Mouse (Mus musculus) midbrain, postnatal 0 days (tissue): Measurements from ENCODE around the gene Oxct2b. TPM values are rescaled to one million over a fixed set of nuclear protein-coding genes. Genes with fewer than 3 reads are reported as not detected.
"Not testable (repeated sequence)": the region's sequence is repeated elsewhere in the genome, so short reads cannot be mapped to it uniquely, and the experiment has no call there.

ENCODE experiments used
- ATAC-seq: fragments of 200-750 bp; cut with Nextera tagmentation; 2 replicates; pipeline ENCODE4 v1.8.0; 2017; ENCODE audit warnings: moderate number of reproducible peaks, mild to moderate bottlenecking, moderate TSS enrichment, moderate library complexity; ENCODE audit not compliant: low FRiP score
- DNase-seq: peaks from one replicate; pipeline ENCODE4 v3.0.0-alpha.2; 2015; ENCODE audit warnings: low spot score
- H3K27ac ChIP-seq: fragments of 300-500 bp; sonication (generic); 2 replicates; pipeline ENCODE4 v1.5.1; 2014; ENCODE audit warnings: low read depth, mild to moderate bottlenecking, low read length, mixed read lengths
- H3K27me3 ChIP-seq: fragments of 300-500 bp; sonication (generic); 2 replicates; pipeline ENCODE4 v1.6.1; 2014; ENCODE audit warnings: low read length, control low read depth, mixed read lengths; ENCODE audit not compliant: insufficient read depth
- H3K36me3 ChIP-seq: fragments of 300-500 bp; sonication (generic); 2 replicates; pipeline ENCODE4 v1.6.1; 2014; ENCODE audit warnings: low read length, control low read depth, mixed read lengths; ENCODE audit not compliant: insufficient read depth
- H3K4me1 ChIP-seq: fragments of 300-500 bp; sonication (generic); 2 replicates; pipeline ENCODE4 v1.6.1; 2014; ENCODE audit warnings: mild to moderate bottlenecking, control low read depth, antibody characterized with exemption, low read length, mixed read lengths; ENCODE audit not compliant: insufficient read depth
- H3K4me2 ChIP-seq: fragments of 300-500 bp; sonication (generic); 2 replicates; pipeline ENCODE4 v1.6.1; 2014; ENCODE audit warnings: low read depth, mild to moderate bottlenecking, low read length, mixed read lengths; ENCODE audit not compliant: poor library complexity, severe bottlenecking
- H3K4me3 ChIP-seq: fragments of 300-500 bp; sonication (generic); 2 replicates; pipeline ENCODE4 v1.5.1; 2014; ENCODE audit warnings: low read depth, mild to moderate bottlenecking, low read length, moderate library complexity
- H3K9ac ChIP-seq: fragments of 300-500 bp; sonication (generic); replicated peaks from 2 replicates; pipeline ENCODE4 v1.6.1; 2014; ENCODE audit warnings: mild to moderate bottlenecking, low read length, moderate library complexity, mixed read lengths; ENCODE audit not compliant: poor library complexity, severe bottlenecking
- H3K9me3 ChIP-seq: fragments of 300-500 bp; sonication (generic); 2 replicates; pipeline ENCODE4 v1.6.1; 2016; ENCODE audit warnings: low read length, control low read depth
- CTCF ChIP-seq: IDR thresholded peaks from 2 replicates; pipeline ENCODE4 v1.5.1; 2016; ENCODE audit warnings: antibody characterized with exemption, mild to moderate bottlenecking
- WGBS: fragments of 180-500 bp; shearing (Covaris S2); extraction: QIAGEN DNeasy Blood & Tissue Kit; methylation state at CpG from one replicate; pipeline ENCODE4 v1.1.7; 2014; 5-methylcytosine and 5-hydroxymethylcytosine counted together
- polyA plus RNA-seq: library from polyadenylated mRNA; unstranded; fragments of >200 nt; fragmentation: Nextera tagmentation; extraction: Ambion mirVana; gene quantifications from 2 replicates; pipeline ENCODE4 v1.2.1, GENCODE M21; 2015
- total RNA-seq: library from RNA; depleted of rRNA; stranded (reverse); fragments of >200 nt; gene quantifications from 2 replicates; pipeline ENCODE4 v1.2.3, GENCODE M21; 2014

Oxct2b gene
- total and polyA plus RNA-seq, 2 experiments from 2014 or later, result 0.58 to 2.1 TPM

DNA sequence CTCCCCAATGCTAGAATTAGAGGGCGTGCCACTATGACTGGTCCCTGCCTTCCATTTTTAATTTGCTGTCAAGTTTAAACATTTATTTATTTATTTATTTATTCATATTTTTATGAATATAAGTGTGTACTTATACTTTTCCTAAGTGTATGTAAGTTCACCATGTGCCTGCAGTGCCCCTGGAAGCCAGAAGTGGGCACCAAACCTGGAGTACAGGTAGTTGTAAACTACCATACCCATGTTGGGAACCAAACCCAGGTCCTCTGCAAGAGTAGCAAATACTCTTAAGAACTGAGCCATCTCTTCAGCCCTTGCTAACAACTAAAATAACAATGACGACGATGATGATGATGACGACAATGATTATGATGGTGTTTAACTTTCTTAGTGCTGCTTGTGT is 35.9 kb downstream of the Oxct2b start:
- whole genome bisulfite sequencing, result 81% methylated on average over 4 of the region's 4 CpGs
- ATAC-seq (no peak), DNase-seq (no peak)
- no peak overlapping the region for H3K4me2 ChIP-seq
- no peak overlapping the region for H3K4me3 ChIP-seq
- no peak; the same call in 1 of the 2 replicates for TF ChIP-seq CTCF
- no peaks in the 10 kb centered on the region for H3K4me1 ChIP-seq
- no peak overlapping the region for H3K9ac ChIP-seq
- H3K36me3 ChIP-seq, result no peaks in the 10 kb centered on the region
- no peaks in the 10 kb centered on the region for H3K27me3 ChIP-seq
- H3K9me3 ChIP-seq, result no peaks in the 10 kb centered on the region
- no peak overlapping the region for H3K27ac ChIP-seq

DNA sequence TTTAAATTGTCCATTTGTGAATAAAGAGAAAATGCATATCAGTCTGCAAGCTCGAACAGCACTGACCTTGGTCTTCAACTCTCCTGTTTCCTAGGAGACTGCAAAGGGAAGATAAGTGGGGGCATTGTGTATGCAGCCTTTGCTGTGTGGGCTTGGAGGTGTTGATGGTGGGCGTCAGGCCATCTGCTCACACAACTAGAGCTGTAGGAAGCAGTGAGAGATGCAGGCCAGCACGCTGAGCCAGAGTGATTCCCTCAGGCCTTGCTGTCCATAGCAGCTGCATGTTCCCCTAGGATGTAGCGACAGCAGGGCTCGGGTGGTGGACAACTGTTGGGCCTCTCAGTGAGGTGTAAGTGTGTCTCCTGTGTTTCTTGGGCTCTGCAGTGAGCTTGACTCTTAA is 36.9 kb downstream of the Oxct2b start:
- no peaks in the 10 kb centered on the region for H3K36me3 ChIP-seq
- WGBS, result 54% methylated on average over 5 of the region's 5 CpGs
- no peak for ATAC-seq
- no peaks in the 10 kb centered on the region for H3K27me3 ChIP-seq
- H3K4me1 ChIP-seq, result no peaks in the 10 kb centered on the region
- no peak overlapping the region for H3K4me2 ChIP-seq
- H3K4me3 ChIP-seq, result no peak overlapping the region
- H3K9me3 ChIP-seq, result no peaks in the 10 kb centered on the region
- no peak for TF ChIP-seq CTCF
- H3K27ac ChIP-seq, result no peak overlapping the region
- DNase-seq, result no peak
- H3K9ac ChIP-seq, result no peak overlapping the region

DNA sequence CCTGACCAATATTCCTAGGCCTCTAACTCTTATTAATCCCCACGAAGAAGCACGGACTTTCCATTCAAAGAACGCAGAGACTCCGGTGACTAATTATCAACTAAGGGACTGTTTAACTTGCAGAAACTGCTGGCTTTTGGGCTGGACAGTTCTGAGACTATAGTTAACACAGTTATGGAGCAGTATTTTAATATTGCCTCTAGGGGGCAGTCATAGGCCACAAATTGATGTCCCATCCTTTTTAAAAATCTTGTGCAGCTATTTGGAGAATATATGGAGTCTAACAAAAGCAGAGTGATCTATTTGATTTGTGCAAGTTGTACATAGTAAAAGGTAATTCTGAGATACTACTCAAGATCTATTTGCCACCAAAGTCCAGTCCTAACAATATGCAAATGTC is 38.9 kb downstream of the Oxct2b start:
- peak; percentile 82 for TF ChIP-seq CTCF
- no peaks in the 10 kb centered on the region for H3K36me3 ChIP-seq
- H3K4me1 ChIP-seq, result no peaks in the 10 kb centered on the region
- DNase-seq (peak; percentile 79), ATAC-seq (no peak)
- no peaks in the 10 kb centered on the region for H3K9me3 ChIP-seq
- no peaks in the 10 kb centered on the region for H3K27me3 ChIP-seq
- no peak overlapping the region for H3K4me2 ChIP-seq
- WGBS, result 27% methylated on average over 4 of the region's 4 CpGs
- no peak overlapping the region for H3K27ac ChIP-seq
- H3K4me3 ChIP-seq, result no peak overlapping the region
- no peak overlapping the region for H3K9ac ChIP-seq

DNA sequence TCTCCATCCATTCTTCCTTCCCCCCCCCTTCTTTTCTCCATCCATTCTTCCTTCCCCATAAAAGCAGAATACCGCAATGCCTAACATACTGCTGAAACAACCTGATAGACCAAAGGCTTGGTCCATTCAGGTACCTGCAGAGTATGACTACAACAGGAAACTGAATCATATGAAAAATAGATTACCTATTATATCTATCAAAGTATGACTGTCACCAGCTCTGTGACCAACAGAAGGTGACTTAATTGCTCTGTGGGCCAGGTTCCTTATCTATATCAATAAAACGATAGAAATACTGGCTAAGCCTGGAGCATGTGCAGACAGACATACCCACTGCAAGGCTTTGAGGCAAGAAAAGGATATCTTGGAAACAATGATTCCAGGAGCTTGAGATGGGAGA is 39.4 kb downstream of the Oxct2b start:
- H3K4me1 ChIP-seq, result no peaks in the 10 kb centered on the region
- H3K4me2 ChIP-seq, result no peak overlapping the region
- ATAC-seq (no peak), DNase-seq (no peak)
- no peaks in the 10 kb centered on the region for H3K36me3 ChIP-seq
- TF ChIP-seq CTCF, result no peak
- H3K4me3 ChIP-seq, result no peak overlapping the region
- H3K27me3 ChIP-seq, result no peaks in the 10 kb centered on the region
- H3K9me3 ChIP-seq, result no peaks in the 10 kb centered on the region
- no peak overlapping the region for H3K27ac ChIP-seq
- no peak overlapping the region for H3K9ac ChIP-seq
- 64% methylated on average over 2 of the region's 2 CpGs for WGBS

DNA sequence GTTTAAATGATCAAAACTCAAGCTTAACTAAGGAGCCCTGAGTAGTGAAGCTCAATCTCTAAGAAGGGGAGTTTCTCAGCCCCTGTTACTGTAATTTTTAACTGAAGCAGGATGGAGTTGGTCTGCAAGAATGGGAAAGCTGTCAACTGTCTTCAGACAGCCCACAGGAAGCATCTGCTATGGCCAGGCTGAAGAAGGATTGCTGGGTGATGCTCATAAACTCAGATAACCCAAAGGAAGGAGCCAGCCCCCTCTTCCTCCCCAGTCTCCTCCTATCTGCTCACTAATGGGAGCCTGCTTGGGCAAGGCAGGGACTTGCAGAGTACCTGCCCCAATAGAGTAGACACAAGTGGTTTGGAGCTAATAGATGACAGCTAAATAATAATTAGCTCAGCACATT is 39.8 kb downstream of the Oxct2b start:
- Histone ChIP-seq H3K9ac (no peak overlapping the region), H3K4me2 (no peak overlapping the region), H3K4me1 (no peaks in the 10 kb centered on the region), H3K4me3 (no peak overlapping the region), H3K27me3 (no peaks in the 10 kb centered on the region), H3K27ac (no peak overlapping the region), H3K9me3 (no peaks in the 10 kb centered on the region), H3K36me3 (no peaks in the 10 kb centered on the region)
- DNase-seq, result no peak
- TF ChIP-seq CTCF, result no peak
- ATAC-seq, result no peak

DNA sequence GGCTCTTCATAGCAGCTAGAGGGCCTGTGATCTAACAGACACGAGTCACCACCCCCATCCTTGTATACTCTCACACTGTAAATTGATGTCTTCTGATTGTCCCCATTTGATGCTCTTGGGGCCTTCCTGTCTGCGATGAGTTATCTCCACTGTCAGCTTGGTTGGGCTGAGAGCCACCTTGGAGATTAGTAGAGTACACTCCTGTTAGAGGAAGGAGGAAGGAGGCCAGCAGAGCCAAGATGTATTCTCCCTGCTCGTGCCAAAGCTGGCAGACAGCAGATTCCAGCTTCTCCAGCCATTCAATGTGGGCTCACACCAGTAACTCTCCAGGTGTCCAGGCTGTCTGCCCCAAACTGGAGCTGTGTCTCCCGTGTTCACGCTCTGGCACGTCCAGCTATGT is 44.5 kb downstream of the Oxct2b start:
- no peaks in the 10 kb centered on the region for H3K9me3 ChIP-seq
- DNase-seq, result no peak
- no peaks in the 10 kb centered on the region for H3K27me3 ChIP-seq
- no peak overlapping the region for H3K4me3 ChIP-seq
- no peak overlapping the region for H3K9ac ChIP-seq
- H3K4me1 ChIP-seq, result peaks cover 5% of the 10 kb centered on the region; the same call in 1 of the 2 replicates
- 78% methylated on average over 6 of the region's 6 CpGs for WGBS
- no peak overlapping the region for H3K27ac ChIP-seq
- no peaks in the 10 kb centered on the region for H3K36me3 ChIP-seq
- ATAC-seq, result no peak
- H3K4me2 ChIP-seq, result no peak overlapping the region
- TF ChIP-seq CTCF, result no peak

DNA sequence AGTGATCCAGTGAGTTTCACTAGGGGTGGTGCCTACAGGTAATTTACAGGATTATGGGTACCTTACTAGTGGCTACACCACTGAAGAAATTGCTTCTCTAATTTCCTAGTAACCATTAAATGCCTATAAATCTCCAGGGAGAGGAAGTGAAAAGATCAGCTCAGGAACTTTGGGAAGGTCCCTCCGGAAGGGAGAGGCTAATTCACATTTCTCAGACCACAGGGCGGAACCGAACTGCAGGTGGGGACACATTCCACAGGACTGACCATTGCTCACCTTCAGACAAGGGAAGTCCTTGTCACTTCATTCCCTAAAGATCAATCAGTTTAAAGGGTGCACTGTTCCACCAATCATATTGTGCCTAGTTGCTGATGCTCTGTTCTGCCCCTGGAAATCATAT is 45.2 kb downstream of the Oxct2b start:
- H3K9me3 ChIP-seq, H3K27ac ChIP-seq, H3K36me3 ChIP-seq, H3K4me2 ChIP-seq, H3K4me3 ChIP-seq, H3K27me3 ChIP-seq, H3K9ac ChIP-seq, H3K4me1 ChIP-seq, ATAC-seq, DNase-seq: not testable (repeated sequence)
- 89% methylated on average over 3 of the region's 3 CpGs for WGBS
